Mouse (Mus musculus) MEL (cell line): ENCODE measurements at regions not wholly inside any gene's neighbourhood (a gene's known extent, or its start where the extent isn't known, plus 50 kb on each side); places are given as distances from the start of the nearest gene placed in this dataset.

Source experiments
- GATA1 ChIP-seq: IDR thresholded peaks from 2 replicates; pipeline ENCODE4 v1.6.1; 2011; ENCODE audit warnings: low read depth, low read length, improper control_type of control experiment
- JUND ChIP-seq: IDR thresholded peaks from 2 replicates; pipeline ENCODE4 v1.6.1; 2011; ENCODE audit warnings: low read depth, mild to moderate bottlenecking, improper control_type of control experiment, low read length
- MAX ChIP-seq: IDR thresholded peaks from 2 replicates; pipeline ENCODE4 v1.6.1; 2011; ENCODE audit warnings: low read length, improper control_type of control experiment
- MYB ChIP-seq: IDR thresholded peaks from 2 replicates; pipeline ENCODE4 v1.6.1; 2011; ENCODE audit warnings: mild to moderate bottlenecking, low read depth, low read length, improper control_type of control experiment
- POLR2A ChIP-seq, 2 experiments: IDR thresholded peaks; 2 replicates each; pipeline ENCODE4 v1.6.1; 2011 to 2012; ENCODE audit warnings: low read length in 2 of 2, mild to moderate bottlenecking in 2 of 2, control low read depth in 1 of 2, improper control_type of control experiment in 1 of 2, low read depth in 1 of 2, moderate library complexity in 1 of 2; ENCODE audit not compliant: control insufficient read depth in 1 of 2, insufficient read depth in 1 of 2, poor library complexity in 1 of 2
- RCOR1 ChIP-seq: IDR thresholded peaks from 2 replicates; pipeline ENCODE4 v1.6.1; 2012; ENCODE audit warnings: low read depth, mild to moderate bottlenecking, inconsistent platforms, low read length, improper control_type of control experiment
- TCF12 ChIP-seq: IDR thresholded peaks from 2 replicates; pipeline ENCODE4 v1.6.1; 2014; ENCODE audit warnings: low read depth, mild to moderate bottlenecking, inconsistent platforms, low read length, improper control_type of control experiment, moderate library complexity

DNA sequence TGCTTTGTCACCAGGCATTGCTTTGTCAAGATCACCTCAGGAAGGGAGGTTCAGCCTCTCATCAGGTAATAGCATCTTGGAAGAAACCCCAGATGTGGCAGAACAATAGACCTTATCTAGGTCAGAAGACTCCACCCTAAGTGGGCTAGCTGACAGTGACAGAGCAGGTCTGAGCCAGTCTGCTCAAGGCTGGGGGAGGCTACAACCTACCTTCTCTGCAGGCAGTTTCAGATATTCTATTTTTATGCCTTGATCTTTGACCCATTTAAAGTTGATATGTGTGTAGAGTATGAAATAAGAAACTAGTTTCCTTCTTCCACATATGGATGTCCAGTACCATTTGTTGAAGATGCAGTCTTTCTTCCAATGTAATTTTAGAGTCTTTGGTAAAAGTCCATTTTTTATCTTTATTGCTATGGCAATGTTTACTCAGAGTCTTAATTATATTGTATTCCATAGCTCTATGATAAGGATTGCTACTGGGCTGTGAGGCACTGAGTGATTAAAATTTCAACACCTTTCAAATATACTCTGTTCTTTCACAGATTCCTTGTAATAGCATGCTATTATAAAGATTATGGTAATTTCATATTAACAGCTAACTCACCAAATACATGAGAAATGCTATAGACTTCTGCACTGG, 88.8 kb upstream of the Gm11238 start:
- TF ChIP-seq MYB: no peak
- TF ChIP-seq JUND: no peak
- no peak for TF ChIP-seq POLR2A (IDR thresholded peaks at IDR 0.05; ENCODE audit: control insufficient read depth in 1 of 2, insufficient read depth in 1 of 2, low read depth in 1 of 2, low read length in 2 of 2, poor library complexity in 1 of 2)
- no peak for TF ChIP-seq TCF12
- TF ChIP-seq RCOR1: no peak
- no peak for TF ChIP-seq GATA1
- no peak for TF ChIP-seq MAX
